Mouse (Mus musculus): Measurements from ENCODE around the gene Abr.

Abr gene

DNA sequence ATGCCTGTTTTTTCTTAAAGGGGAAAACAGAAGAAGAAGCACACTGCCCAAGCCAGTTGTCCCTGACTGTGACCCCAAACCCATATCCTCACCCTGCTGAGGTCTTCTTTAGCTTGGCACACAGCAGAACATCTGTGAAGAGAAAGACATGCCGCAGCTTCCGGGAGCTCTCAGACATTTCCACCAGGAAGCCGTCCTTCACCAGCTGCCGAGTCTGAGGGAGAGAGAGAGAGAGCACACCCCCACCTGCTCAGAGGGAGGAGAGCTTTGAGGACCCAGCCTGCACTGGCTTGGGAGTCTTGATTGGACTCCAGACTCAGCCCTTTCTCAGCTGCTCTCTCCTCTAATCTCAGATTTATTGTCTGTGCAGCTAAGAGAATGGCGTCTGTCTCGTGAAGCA lies 160.9 kb downstream of the Abr start:
- no peak for DNase-seq (ENCODE audit: low read depth, low spot score)

DNA sequence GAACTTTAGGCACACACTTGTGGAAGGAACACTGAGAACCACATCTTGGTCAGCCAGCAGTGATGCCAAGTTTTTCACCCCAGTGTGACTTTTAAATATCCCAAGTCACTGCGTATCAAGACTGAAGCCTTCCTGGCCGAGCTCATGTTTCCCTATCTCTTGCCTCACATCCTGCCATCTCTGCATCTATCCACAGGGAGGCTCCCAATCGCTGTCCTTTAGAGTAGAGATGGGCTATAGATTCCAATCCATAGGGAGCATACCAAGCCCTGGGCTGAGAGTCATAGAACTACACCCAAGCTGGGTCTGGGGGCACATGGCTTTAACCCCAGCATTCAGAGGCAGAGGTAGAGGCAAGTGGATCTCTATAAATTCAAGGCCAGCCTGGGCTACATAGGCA lies 162.6 kb downstream of the Abr start:
- no peak for DNase-seq (ENCODE audit: low read depth, low spot score)

DNA sequence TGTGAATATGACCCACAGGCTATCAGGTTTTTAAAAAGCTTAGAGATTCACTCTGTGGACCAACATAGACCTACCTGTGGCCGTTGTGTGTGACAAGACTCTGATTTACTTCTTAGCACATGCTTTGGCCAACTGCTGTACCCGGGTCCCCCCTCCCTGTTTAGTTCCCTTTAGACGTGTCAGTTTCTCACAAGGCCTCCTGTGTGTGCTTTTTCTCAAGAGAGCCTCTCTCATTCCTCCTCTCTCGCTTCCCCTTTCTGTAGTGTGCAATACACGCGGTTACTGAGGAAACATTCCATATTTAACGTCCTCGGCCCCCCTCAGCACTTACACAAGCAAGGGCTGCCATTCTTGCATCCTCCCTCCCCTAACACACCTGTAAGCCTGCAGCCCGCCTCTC lies 163.4 kb downstream of the Abr start:
- DNase-seq (ENCODE audit: low read depth, low spot score) = no peak

DNA sequence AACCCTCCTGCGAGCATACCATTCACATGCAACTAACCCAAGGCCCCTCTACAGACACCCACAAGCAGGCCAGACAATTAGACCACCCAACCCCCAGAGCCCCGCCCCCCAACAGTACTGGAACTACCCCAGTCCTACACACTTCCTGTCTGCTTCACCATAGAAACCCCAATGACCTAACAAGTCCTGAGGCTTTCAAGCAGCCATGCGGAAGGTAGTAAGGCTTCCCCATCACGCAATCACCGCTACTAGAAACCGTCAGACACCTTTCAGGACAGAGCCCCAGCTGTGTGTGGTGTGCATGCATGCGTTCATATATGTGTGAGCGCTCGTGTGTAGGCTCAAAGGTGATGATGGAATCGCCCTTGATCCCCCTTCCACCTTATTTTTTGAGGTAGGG lies 165.2 kb downstream of the Abr start:
- DNase-seq (ENCODE audit: low read depth, low spot score) = no peak

DNA sequence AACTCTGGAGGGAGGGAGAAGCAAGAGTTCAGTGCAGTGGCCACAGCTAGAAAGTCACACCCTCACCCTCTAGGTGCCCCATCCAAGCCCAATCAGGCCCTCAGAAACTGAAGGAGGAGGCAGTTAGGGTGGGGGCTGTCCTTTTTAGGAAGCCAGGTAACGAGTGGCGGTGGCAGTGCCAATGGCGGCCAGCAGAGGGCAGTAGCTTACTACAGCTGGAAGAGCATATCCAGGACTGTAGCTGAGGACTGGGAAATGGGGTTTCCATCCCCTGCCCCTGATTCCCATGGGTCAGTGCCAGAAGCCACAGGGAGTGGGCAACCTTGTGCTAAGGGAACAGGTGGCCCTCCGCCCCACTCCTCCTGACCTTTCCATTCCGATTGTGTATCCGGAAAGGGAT lies 165.9 kb downstream of the Abr start:
- peak; percentile 71 for DNase-seq (ENCODE audit: low read depth, low spot score)

DNA sequence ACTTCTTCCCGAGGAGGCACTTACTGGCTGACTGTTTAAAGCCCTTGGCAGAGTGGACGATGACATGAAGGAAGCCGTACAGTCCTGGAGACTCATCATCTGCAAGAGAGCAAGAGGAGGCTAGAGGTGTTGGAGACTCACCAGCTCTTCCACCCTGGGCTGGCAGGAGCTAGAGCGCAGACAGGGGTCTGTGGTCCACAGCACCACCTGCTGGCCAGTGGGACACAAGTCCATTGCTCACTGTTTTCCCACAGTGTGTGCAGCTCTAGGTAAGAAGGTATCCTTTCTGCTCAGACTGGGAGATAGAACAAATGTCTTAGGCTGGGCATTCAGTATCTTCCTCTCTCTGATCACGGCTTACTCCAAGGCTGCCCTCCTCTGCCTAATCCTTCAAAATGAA lies 167.6 kb downstream of the Abr start:
- peak; percentile 46 for DNase-seq (ENCODE audit: low read depth, low spot score)

DNA sequence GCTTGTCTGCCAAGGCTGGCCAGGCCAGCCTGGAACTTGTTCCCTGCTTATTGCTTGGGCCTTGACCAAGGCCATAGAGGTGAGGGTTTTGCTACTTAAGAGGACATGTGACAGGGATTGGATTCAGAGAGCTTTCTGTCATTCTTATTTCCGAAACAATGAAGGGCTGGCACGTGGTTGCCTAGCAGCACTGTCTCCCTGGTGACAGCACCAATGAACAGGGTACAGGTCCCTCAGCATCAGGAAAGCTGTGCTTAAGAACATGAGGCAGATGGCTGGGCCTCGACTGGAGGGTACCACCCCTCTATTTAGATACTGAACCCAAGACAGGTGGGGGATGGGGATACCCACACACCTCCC lies 171.9 kb downstream of the Abr start:
- no peak for DNase-seq (ENCODE audit: low read depth, low spot score)

DNA sequence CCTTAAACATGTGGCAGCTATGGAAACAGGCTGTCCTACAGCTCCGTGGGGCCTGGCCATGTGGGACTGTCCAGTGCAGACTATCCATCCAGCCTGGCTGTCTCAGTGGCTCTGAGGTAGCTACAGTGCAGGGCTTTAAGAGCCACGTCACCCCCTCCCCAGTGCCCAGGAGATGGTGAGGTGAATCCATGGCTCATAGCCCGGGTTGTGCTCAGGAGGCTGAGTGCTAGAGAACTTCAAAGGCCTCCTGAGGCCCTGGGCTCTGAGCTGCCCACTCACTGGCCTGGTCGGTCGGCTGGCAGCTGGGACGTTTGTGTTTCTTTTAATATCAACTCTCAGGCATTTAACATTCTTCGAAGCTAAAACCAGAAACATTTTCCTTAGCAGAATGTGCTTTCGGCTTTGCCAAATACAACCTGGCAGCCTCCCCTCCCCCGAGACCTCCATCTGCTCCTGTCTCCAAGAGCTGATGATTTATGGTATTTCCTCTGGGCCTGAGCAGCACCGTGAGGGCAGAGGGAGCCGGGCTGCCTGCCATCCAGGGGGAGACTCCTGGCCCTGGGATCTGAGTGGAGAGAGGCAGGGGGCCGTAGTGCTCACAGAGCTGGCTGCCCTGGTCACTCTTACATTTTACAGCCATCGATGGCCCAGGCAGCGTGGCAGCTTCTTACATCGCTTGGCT lies 172.5 kb downstream of the Abr start:
- no peak for DNase-seq (ENCODE audit: low read depth, low spot score)

DNA sequence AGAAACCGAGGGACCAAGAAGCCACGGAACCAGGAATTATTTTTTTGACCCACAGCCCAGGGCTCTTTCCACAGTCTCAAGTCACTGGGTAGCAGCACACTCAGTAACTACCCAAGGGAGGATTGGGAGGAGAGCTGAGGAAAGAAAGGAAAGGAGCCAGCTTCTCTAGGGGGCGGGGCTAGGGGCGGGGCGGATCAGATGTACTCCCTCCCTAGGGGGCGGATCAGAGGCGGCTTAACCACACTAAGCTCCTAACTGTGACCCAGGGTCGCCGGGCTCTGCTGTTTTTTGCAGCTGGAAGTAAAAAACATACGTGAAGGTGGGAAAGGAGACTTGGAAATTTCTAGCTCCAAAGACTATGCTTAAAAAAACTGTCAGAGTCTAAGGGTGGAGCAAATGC lies 175.9 kb downstream of the Abr start:
- peak; percentile 59 for DNase-seq (ENCODE audit: low read depth, low spot score)

DNA sequence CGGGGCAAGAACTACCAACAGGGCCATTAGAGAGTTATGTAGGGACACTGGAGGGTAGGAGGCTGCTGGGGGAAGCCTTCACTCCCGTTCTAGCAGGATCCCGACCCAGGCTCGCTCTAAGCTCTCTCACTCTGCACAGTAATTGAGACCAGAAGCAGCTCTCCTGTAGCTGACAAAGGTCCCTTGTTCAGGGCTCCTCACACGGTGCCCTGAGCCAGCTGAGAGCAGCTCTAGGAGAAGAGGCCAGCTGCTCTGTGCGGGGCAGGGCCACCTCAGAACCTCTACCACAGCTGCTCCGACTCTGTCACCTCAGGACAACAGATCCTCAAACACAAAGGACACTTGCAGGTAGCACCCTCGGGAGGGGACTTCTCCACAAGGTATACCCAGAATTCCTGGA lies 176.7 kb downstream of the Abr start:
- no peak for DNase-seq (ENCODE audit: low read depth, low spot score)

DNA sequence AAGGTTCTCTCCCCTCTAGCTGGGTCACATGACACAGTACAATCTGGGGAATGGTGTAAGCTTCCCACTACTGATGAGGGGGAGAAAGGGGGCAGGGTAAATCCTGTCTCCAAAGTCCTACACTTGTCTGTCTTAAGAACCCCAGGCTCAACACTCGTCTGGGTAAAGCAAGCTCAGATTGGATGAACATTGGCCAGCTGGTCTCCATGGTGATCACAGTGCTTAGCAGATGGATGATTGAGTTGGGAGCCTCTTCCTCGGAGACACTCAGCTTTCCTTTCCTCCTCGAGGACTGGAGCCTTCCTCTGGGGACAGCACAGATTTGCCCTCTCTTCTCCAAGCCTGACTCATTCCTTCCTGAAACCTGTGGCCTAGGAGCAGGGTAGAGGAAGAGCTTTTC lies 182.4 kb downstream of the Abr start:
- no peak for DNase-seq (ENCODE audit: low read depth, low spot score)

DNA sequence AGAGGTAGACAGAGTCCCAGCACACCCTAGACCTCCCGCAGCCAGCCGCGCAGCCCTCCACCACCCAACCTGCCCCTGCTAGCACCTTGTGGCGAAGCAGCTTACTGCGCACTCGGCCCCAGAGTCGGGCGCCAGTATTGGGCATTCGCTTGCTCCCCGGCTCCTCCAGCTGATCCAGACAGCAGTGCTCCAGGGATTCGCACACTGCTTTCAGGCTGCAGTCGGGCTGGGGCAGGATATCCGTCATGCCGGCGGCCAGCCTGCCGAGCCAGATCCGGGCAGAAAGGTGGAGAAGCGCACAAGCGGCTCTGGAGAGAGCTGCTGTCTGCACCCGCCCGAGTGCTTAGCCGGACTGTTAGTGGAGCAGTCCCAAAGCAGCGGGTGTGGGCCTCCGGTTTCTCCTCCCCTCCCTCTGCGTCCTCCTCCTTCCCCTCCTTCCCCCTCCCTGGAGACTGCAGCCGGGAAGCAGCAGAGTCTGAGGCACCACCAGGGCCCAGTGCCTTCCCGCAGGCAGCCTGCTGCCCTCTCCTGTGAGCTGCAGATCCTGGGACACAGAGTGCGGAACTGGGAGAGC lies 185.2 kb downstream of the Abr start:
- DNase-seq (ENCODE audit: low read depth, low spot score) = peak; percentile 69

DNA sequence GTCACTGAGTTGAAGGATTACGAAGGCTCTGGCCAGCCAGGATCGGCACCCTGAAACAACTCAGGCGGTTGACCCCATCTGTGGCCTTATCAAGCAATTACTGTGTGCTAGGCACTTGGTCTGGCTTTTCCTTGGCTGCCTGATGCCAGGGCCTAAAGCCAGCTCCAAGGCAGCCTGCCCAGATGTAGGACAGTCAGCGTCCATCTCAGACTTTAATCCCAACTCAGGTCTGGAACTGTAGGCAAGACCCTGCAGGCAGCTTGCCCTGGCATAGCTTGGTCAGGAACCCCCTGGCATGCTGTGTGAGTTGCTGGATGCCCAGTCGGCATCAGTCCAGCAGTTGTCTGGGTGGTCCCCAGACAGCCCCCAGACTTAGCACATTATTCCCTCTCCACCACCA lies 186.1 kb downstream of the Abr start:
- no peak for DNase-seq (ENCODE audit: low read depth, low spot score)

DNA sequence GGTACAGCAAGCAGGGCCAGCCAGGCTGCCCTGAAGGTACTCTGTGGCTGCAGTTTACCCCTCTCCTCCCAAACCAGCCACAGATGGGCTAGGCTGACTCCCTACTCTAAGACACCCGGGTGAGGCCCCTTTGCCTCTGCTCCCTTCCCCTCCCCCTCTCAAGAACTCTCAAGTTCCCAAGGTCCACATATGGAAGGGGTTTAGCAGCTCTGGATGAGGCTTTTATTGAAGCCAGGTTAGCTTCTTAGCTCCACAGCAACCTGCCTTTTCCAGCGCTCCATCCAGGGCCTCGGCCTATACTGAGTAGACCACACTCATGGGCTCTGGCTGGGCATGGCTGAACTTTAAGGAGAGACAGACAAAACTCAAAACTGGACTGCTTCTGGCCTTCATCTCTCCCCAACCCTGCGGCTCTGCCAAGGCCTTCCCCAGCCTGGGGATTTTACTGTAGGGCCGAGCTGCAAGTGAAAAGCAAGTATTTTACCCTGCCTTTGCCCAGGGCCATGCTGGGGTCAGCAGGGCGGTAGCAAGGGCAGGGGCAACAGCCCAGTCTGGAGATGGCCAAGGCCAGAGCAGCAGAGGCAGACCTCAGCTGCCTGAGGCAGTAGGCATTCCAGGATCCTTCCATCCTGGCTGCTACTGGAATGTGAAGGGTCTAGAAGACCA lies 192.0 kb downstream of the Abr start:
- no peak for DNase-seq (ENCODE audit: low read depth, low spot score)

DNA sequence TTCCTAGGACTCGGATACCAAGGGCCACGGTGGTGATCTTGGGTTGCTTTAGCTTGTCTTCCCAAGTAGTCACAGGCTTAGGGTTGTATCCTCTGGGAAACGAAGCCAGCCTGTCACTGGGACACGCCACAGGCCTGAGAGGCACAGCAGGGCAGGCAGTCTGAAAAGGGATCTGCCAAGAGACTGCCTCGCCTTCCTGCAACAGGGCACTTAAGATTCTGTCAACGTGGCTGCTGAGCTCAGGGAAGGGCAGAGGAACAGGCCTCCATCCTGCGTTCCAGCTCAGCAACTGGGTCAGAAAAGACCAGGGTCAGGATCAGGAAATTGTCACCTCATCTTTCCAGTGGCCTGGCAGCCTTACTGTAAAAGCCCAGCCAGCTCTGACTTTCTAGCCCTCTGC lies 192.6 kb downstream of the Abr start:
- DNase-seq (ENCODE audit: low read depth, low spot score) = no peak

DNA sequence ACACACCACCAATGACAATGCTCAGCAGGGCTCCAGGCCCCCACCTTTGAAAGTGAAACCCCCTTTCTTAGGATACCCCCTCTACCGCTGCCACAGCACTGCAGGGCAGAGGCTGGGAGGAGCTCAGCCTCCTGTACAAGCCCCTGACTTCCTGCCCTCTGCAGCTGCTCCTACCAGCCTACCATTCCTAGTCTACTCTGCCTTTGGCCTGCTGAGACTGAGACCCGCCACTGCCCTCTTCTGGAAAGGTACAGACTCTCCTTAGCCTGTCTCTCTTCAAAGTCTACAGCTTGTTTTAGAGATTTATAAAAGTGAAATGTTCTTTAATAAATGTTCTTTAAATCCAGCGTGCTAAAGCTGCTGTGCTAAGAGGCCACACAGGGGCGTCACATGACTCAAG lies 193.1 kb downstream of the Abr start:
- DNase-seq (ENCODE audit: low read depth, low spot score) = no peak

DNA sequence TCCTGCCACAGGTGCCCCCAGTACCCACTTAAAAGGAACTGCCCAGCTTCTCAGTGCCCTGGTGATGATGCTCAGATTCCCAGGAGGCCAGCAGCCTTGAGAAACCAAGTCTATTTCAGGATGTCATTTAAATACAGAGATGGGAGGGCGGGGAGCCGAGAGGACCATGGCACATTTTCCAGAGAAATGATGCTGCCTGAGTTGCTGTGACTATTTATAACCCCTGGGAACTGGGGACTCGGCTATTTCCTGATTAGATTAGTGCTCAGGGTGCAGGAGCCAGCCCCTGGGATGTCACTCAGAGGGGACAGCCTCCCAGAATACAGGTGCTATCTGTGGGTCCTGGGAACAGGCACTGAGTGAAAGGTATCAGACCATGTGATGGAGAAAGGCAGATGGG lies 194.3 kb downstream of the Abr start:
- DNase-seq (ENCODE audit: low read depth, low spot score) = no peak

DNA sequence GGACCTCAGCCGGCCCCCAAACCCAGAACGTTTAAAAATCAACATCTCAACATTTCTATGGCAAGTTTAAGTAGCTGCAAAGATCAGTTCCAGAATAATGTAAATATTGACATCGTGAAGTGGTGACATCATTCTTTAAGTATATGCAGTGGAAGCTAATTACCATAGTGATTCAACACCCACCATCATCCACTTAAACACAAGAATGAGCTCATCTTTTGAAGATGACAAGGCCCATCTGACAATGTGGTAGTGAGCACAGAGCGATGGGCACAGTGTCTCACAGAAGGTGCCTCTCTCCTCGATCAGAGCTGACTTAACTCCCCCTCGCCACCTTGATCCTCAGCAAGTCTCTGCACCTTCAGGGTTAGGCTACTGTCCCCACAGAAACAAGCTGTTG lies 196.4 kb downstream of the Abr start:
- DNase-seq (ENCODE audit: low read depth, low spot score) = no peak

DNA sequence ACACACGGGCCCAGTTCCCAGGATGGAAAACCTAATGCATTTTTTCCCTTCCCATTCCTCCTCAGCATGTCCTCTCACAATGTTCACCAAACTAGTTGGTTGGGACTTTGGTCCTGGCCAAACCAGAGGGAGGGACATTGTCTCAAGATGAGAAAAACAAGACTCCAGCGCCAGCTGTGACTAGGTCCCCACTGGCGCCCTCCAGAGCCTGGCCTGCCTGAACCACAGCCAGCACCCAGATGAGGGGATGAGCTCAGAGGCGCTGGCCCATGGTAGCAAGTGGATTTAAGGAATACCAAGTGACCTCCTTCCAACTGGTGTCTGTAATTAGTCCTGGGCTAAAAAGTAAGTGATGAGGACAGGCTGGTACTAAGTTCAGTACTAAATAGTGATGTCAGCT lies 201.2 kb downstream of the Abr start:
- DNase-seq (ENCODE audit: low read depth, low spot score) = no peak

DNA sequence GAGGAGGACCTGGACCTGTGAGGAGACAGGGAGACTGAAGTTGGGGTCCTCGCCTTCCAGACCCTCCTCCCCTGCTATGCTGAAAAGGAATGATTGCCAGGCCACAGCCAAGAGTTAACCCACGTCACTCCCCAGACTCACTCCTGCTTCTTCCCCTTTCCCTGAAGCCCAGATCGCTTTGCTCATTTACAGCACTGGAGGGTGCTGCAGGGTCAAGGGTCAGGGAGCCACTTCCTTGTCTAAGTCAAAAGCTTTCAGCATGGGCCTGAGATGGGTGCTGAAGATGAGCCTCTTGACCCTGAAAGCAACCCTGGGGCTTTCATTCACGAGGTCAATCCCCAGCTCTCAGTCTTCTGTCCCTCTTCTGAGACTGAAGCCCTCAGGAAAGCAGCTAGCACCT lies 202.9 kb downstream of the Abr start:
- DNase-seq (ENCODE audit: low read depth, low spot score) = no peak

DNA sequence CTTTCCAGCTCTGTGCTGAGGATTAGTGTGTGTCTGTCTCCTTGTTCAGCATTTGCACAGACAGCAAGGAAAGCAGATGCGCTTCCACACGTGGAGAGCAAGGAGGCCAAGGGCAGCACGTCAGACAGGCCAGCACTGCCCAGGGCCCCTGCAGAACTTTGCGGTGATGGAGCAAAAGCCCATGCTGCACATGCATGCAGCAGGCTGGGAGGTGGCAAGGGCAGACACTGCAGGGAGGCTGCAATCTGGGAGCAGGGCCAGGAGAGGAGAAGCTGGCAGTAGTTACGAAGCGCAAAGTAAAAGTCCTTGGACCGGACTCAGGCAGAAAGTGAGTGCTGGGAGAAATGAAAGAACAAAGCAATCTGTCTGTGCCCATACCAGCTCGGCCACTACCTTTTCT lies 203.7 kb downstream of the Abr start:
- no peak for DNase-seq (ENCODE audit: low read depth, low spot score)

DNA sequence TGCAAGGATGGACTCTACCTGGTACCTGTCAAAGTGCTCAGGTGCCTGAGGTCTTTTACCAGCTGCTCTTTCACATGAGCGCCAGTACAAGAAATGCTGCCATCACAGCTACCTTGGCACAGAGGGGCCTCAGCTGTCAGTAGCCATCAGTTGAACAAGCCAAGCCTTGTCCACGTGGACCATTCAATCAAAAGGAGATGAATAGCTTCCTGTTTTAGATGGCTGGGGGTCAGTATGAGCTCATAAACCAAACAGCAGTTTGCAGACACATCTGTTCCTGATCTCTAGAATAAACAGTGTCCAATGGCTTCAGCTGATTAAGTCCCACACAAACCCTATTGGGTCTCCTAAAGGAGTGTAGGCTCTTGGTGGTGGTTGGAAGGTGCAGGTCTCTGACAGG lies 206.1 kb downstream of the Abr start:
- no peak for DNase-seq (ENCODE audit: low read depth, low spot score)

DNA sequence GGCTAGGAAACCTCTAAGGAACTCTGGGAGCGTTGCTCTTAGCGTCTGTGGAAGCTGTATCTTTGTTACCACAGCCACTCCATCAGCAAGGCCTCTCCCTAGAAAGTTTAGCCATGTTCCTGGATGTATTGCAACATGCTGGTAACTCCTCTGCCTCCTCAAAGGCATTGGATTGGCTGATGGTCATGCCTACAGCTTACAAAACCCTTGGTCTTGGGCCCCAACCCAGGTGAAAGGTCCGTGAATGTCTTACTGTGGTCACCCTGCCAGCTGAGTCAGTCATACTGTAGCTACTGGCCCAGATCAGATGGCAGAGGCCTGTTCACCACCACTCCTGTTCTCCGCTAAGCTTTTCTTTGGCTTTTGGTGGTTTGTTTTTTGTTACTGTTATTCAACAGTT lies 207.1 kb downstream of the Abr start:
- DNase-seq (ENCODE audit: low read depth, low spot score) = no peak

DNA sequence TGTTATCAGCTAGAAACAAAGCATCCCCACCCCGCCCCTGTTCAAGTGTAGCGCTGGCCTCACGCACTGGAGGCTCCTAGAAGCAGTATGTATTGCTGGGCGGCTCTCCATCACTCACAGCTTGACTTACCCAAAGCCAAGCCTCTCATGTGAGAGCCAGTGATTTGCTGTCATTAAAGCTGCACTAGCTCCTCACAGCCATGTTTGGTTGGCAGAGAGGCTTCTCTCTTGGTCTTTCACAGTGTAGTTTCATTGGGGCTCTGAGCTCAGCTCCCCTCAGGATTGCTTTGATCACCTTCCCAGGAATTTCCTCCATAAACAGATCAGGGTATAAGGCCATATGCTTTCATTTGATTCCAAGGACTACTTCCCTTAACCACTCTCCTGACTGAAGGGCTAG lies 208.9 kb downstream of the Abr start:
- no peak for DNase-seq (ENCODE audit: low read depth, low spot score)

Data from WW6 (cell line).